Mouse (Mus musculus): Measurements from ENCODE around the gene Antxr2.
A peak's percentile ranks its signal among the peaks of the same experiment; 100 is the strongest.

Antxr2 gene

GRCm38 (mm10) chr5:97995881-97996280 is 35.0 kb downstream of the Antxr2 start:
- DNase-seq (ENCODE audit: low spot score): no peak

- peak; percentile 7 for DNase-seq (ENCODE audit: low spot score)
These were observed 44.1 kb downstream of the Antxr2 start for GRCm38 (mm10) chr5:97986656-97987294.

GRCm38 (mm10) chr5:97983375-97983774 is 47.5 kb downstream of the Antxr2 start:
- no peak for DNase-seq (ENCODE audit: low spot score)

GRCm38 (mm10) chr5:97980472-97980871 is 50.4 kb downstream of the Antxr2 start:
- no peak for DNase-seq (ENCODE audit: low spot score)

DNA sequence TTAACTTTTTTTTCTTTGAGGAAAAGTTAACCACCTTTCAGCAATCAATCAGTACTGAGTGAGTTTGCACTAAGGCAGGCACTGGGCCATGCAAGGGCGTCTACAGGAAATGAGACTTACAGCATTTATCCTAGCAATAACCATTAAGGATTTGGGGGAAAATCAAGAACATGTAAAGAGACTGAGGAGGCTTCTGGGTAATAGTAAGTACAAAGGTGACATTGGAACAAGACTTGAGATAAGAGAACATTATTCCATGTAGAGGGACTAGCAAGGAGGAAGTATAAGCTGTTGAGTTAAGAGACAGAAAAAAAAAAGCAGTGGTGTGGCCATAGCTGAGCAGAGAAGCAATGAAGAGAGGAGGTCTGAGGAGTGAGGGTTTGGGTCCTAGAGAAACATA is 57.5 kb downstream of the Antxr2 start:
- no peak for DNase-seq (ENCODE audit: low spot score)

DNA sequence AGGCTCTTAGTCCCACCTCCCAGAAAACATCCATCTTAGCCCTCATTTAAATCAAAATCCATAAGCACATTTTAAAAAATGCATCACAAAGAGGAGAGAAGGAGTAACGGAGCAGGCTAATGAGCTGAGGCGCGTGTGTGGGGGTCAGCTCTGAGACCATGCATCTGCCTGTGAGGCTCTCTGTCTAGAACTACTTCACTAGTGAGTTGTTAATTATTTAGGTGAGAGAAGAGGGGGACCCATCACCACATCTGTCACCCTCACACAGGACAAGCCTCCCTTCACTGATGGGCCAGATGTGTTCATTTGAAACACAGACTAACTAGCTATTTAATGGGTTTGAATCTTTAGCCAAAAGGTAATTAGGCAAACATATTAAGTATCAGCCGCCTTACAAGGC is 58.8 kb downstream of the Antxr2 start:
- no peak for DNase-seq (ENCODE audit: low spot score)

GRCm38 (mm10) chr5:97971236-97971635 is 59.6 kb downstream of the Antxr2 start:
- DNase-seq (ENCODE audit: low spot score): no peak

DNA sequence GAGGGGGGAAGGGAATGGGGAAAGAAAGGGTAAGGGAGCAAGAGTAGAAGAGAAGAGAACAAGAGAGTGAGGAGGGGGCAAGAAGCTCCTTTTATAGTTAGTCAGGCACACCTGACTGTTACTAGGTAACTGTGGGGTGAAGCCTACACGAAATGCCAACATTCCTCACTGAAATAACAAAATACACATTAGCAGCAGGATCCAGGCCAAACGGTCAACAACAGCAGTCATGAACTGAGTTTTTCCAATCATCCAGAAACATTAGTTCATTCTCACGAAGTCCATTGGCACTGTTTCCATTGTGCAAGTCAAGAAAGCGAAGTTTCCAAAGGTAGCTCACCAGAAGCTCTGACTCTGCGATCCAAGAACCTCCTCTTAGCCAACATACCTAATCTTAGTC is 63.8 kb downstream of the Antxr2 start:
- no peak for DNase-seq (ENCODE audit: low spot score)

- DNase-seq (ENCODE audit: low spot score): no peak
These were observed 64.7 kb downstream of the Antxr2 start for GRCm38 (mm10) chr5:97966101-97966500.

DNA sequence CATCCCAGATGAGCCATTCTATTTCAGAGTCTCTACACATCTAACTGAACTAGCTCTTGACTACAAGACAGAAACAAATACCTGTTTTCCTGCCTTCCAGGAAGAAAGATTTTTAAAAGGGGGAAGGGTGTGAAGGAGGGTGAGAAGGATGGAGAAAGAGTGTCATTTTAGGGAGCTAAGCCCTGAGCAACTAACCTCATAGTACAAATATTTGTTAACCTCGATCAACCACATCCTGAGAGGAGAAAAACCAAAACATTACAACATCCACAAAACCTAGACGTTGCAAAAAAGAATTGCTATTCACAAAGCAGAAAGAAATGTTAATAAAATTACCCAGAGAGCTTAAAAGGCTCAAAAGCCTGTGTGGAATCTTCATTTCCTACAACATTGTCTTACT is 66.4 kb downstream of the Antxr2 start:
- no peak for DNase-seq (ENCODE audit: low spot score)

- DNase-seq (ENCODE audit: low spot score): no peak
These were observed 68.3 kb downstream of the Antxr2 start for GRCm38 (mm10) chr5:97962512-97962911.

DNA sequence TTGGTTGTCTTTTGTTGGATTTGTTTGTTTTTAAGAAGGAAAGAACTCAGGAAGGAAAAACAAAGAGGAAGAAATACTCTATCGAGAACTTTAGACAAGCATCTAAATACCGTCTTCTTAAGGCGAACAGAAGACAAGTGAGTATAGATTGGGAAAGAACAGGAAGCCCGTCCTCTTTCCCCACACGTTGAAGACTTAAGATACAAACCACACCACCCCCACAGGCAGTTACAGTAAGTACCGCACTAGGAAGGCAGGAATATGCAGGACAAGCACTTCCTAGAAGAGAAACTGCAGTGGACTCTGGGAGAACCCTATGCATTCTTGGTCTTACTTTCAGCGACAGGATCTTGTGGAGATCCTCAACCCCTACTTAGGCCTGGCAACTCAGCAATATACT is 69.1 kb downstream of the Antxr2 start:
- DNase-seq (ENCODE audit: low spot score): no peak

- no peak for DNase-seq (ENCODE audit: low spot score)
These were observed 71.2 kb downstream of the Antxr2 start for GRCm38 (mm10) chr5:97959651-97960050.

- no peak for DNase-seq (ENCODE audit: low spot score)
These were observed 71.8 kb downstream of the Antxr2 start for GRCm38 (mm10) chr5:97959010-97959409.

DNA sequence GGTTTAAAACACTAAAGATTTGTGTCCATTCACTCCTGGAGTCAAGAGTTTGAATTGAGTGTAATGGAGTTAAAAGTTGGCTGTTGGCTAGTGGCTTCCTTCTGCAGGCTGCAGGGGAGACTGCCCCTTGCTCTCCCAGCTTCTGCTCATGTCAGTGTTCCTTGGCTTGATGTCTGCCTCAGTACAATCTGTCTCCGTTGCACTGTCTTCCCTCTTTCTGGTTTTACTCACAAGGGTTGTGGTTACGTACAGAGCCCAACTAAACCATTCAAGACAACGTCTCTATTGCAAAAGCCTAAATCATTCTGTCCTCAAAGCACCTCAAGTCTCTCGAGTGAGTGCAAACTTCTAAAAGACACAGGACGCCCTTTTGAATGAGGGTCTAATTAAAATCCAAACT is 73.3 kb downstream of the Antxr2 start:
- DNase-seq (ENCODE audit: low spot score): no peak

DNA sequence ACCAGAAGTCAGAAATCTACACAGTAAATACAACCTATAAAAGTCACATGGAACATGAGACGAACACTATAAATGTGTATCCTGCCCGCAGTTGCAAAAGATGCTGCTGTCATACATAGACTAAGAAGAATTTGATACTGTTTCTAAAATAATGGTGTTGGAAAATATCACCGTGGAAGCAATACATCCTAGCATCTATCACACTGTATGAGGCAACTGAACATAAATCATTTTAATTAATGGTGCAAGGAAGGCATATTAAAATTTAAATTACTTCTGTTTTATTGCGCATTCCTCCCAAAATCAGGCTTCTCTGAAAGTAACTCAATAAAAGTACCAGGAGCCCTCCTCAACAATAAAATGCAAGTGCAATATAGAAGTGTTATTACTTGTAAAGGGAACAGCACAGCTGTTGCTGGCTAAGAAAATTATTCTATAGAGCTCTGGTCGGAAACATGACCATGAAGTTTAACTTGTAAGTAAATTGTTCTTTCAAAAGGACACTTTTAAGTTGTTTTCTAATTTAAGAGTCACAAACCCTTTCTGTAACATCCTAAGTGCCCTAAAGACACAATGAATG is 76.6 kb downstream of the Antxr2 start:
- no peak for DNase-seq (ENCODE audit: low spot score)

DNA sequence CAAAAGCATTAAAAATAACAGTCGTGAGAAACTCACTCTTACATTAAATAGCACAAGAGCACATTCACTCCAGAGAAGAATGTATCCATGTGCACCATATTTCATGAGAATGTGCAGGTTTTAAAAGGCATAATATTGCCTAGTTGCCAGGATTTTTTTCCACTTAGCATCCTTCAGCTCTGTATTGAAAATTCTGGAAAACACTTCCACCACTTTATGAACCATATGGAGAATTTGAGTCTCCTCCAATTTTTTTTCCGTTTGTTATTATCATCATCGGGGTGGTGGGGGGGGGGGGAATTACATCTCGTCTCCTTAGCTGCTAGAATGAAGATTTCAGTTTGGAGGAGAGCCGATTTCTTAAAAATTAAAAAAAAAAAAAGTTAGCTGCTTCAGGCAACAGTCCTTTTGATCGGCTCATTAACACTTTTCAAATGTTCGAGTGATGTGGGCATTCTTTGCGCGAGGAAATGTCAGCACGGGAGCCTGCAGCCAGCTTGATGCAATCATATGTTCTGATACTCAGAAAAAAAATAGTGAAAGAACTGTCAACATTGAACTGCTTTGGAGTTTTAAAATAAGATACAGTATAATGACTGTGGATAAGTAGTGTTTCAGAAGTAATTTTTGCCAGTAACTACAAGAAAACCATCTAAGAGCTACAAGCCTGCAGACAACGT is 77.5 kb downstream of the Antxr2 start:
- DNase-seq (ENCODE audit: low spot score): no peak

GRCm38 (mm10) chr5:97947261-97947660 is 83.6 kb downstream of the Antxr2 start:
- DNase-seq (ENCODE audit: low spot score): no peak

DNA sequence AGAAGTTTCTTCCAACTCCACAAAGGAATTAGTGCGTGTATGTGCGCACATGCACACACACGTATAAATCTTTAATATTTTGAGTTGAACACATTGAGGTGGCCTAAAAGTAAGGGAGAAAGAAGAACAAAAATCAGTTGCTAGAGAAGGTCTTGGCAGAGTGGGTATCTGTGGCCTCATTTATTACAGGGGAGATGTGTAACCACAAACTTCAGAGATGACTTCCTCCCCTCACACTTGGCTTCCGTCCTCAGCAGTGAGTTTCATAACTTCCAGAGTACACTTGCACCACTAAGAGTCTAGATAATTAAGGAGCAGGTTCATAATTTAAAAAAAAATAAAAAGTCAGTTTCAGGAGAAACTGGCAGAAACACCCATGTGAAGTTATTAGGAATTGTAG is 84.6 kb downstream of the Antxr2 start:
- no peak for DNase-seq (ENCODE audit: low spot score)

DNA sequence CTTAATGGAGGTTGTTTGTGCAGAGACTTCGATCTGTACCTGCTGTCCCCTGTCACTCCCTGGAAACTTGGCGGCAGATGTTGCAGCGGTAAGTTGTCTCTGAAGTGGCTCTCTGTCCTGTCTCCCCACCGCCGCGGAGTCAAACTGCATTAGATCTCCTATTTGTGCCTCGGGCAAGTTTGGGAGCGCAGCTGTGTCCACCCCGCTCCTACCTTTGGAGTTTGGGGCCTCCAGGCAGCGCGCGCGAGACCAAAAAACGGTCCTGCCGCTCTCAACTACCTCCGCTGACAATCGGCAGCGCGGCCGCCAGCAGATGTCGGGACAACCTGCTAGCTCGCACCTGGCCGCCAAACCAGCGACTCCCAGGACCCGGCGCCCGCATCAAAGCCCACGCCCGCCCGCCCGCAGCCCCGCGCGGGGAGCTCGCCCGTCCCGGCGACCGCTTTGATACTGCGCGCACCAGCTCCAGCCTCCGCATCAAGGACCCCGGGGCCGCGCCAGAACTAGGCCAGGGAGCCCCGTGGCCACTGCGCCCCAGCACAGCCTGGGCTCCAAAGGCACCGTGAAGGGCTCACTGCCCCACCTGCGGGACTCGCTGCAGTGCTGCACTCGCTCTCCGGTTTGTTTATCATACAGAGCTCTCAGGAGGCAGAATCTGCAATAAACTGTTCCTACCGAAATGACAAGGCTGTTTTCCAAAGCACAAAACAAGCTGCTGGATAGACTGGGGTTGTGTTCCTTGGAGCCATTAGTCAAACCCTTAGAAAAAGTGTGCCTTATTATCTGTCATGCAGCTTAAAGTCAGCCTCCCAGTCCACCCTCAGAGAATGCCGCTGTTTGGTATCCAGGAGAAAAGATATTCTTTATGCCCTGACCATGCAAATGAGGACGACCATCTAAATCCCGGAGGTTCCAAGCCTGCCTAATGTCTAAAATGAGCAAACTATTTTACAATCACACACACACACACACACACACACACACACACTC is 95.4 kb downstream of the Antxr2 start:
- peak; percentile 14 for DNase-seq (ENCODE audit: low spot score)

DNA sequence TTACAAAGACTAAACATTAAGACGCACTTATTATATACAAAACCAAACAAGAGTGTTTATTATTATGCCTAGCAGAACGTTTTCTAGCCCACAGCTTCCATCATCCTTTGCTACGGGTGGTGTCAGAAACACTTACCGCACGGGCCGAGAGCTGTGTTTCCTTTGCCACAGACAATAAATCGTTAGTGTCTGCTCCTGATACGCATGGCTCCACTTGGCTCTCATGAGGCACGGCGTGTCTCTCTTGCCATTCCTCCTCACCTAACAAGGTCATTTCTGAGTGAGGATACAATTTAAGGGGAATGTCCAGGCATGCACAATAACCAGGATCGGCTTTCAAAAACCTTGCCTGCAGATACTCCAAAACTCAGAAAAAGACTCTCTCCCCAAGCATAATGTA is 113.2 kb downstream of the Antxr2 start:
- DNase-seq (ENCODE audit: low spot score): no peak

DNA sequence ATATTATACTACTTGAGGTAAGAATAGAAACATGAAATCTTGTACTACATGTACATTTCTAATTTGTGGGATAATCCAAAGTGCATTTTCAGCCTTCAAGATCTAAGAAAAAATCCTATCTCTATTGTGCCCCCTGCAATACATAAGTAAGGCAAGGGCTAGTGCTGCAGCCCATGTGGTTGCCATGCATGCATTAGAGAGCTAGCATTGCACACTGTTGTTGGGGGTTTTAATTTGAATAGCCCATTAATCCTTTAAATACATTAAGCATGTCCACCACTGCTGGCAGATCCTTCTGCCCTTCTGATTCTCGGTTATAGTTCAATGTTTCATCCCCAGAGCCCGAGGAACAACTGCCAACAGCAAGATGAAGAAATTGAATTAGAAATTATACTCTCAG is 116.0 kb downstream of the Antxr2 start:
- no peak for DNase-seq (ENCODE audit: low spot score)

All from lung, postnatal 25 days (tissue).